Mouse (Mus musculus) lung, postnatal 25 days (tissue): ENCODE data around the gene Acer1.

ENCODE experiments used
- DNase-seq: peaks from one replicate; pipeline ENCODE4 v3.0.0; 2022; ENCODE audit warnings: low spot score

The Acer1 gene

GRCm38 (mm10) chr17:56982013-56982412, at the start of gene Acer1:
Gene Acer1 (minus strand): TSS chr17:56982126.
- DNase-seq, result no peak

GRCm38 (mm10) chr17:57030931-57031660, 49.2 kb upstream of the Acer1 start, which contains the start of gene Khsrp:
Gene Khsrp (minus strand): TSS chr17:57031522.
- DNase-seq, result no peak

- no peak for DNase-seq
Measured at GRCm38 (mm10) chr17:57029691-57030090, 47.8 kb upstream of the Acer1 start.

GRCm38 (mm10) chr17:57027471-57027870, 45.5 kb upstream of the Acer1 start:
- DNase-seq, result no peak

- no peak for DNase-seq
Measured at GRCm38 (mm10) chr17:57020960-57021359, 39.0 kb upstream of the Acer1 start.

- no peak for DNase-seq
Measured at GRCm38 (mm10) chr17:57019693-57020092, 37.8 kb upstream of the Acer1 start.

- no peak for DNase-seq
Measured at GRCm38 (mm10) chr17:57012245-57012795, 30.4 kb upstream of the Acer1 start.

- peak; percentile 92 for DNase-seq
Measured at GRCm38 (mm10) chr17:57011236-57012141, 29.6 kb upstream of the Acer1 start, which contains the start of the genes Gtf2f1 and Gm17949. Gene Gtf2f1 (minus strand): TSS chr17:57011288. Gene Gm17949 (plus strand): TSS chr17:57011469.

GRCm38 (mm10) chr17:57010911-57011235, 28.9 kb upstream of the Acer1 start:
- DNase-seq, result no peak

- DNase-seq, result no peak
Measured at GRCm38 (mm10) chr17:57007137-57007905, 25.4 kb upstream of the Acer1 start.

- DNase-seq, result no peak
Measured at GRCm38 (mm10) chr17:57003994-57004393, 22.1 kb upstream of the Acer1 start.

- no peak for DNase-seq
Measured at GRCm38 (mm10) chr17:57001228-57001627, 19.3 kb upstream of the Acer1 start.

GRCm38 (mm10) chr17:56999968-57000609, 18.2 kb upstream of the Acer1 start, which contains the start of gene Pspn:
Gene Pspn (minus strand): TSS chr17:57000018.
- no peak for DNase-seq

GRCm38 (mm10) chr17:56999414-56999813, 17.5 kb upstream of the Acer1 start:
- DNase-seq, result no peak

- DNase-seq, result peak; percentile 99
Measured at GRCm38 (mm10) chr17:56997029-56997667, 15.2 kb upstream of the Acer1 start, which contains the start of gene Alkbh7. Gene Alkbh7 (plus strand): TSS chr17:56997339.

- no peak for DNase-seq
Measured at GRCm38 (mm10) chr17:56996506-56996905, 14.6 kb upstream of the Acer1 start.

- DNase-seq, result no peak
Measured at GRCm38 (mm10) chr17:56995046-56995445, 13.1 kb upstream of the Acer1 start.

- no peak for DNase-seq
Measured at GRCm38 (mm10) chr17:56990966-56991365, 9.0 kb upstream of the Acer1 start.

GRCm38 (mm10) chr17:56990115-56990746, 8.3 kb upstream of the Acer1 start, which contains the start of gene Clpp:
Gene Clpp (plus strand): TSS chr17:56990305.
- peak; percentile 98 for DNase-seq

GRCm38 (mm10) chr17:56989467-56990114, 7.7 kb upstream of the Acer1 start:
- DNase-seq, result peak; percentile 85
